Mouse (Mus musculus): ENCODE measurements around the gene Gm19402. TPM values are rescaled to one million over a fixed set of nuclear protein-coding genes. Genes with fewer than 3 reads are reported as not detected.

Gm19402 gene
- polyA plus RNA-seq, 1 experiment: not detected

DNA sequence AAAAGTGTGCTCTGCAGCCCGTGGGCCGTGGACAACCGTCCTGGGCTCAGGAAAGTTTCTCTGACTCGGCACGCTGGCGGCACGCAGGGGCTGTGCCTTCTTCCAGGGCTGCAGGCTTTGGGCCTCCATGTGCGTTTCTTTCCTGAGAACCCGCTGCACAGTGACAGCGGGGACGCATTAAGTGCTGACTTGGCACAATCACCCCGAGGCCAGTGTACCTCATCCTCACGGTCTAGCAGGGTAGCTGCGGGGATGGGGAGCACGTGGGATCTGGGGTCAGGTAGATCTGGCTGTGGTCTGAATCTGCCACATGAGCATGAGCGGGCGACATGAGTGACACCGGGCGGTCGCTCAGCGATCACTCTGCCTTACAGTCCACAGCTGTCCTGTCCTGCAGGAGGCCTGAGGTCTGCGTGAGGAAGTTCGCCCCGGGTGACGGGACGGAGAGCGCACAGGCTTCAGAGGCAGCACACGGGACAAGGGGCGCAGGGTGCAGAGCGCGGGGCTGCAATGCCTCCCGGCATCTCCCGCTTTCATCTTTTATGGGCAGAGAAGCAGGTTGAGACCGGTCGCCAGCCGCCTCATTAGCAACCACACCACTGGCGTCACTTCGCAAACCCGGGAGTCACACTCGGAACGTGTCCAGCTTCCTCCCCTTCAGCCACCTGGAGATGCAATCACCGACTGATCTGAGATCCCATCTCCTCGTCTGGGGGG, 26.4 kb downstream of the Gm19402 start:
- Histone ChIP-seq H3K27ac (ENCODE audit: insufficient read depth, low read length) (no peak overlapping the region), H3K9me3 (replicated peaks; ENCODE audit: control insufficient read depth, insufficient read depth, low read length, poor library complexity, severe bottlenecking) (no peaks in the 10 kb centered on the region), H3K4me3 (ENCODE audit: low read depth, low read length) (peak overlapping the region; percentile 63), H3K27me3 (ENCODE audit: control insufficient read depth, insufficient read depth, low read length, poor library complexity, severe bottlenecking) (no peaks in the 10 kb centered on the region), H3K9ac (ENCODE audit: low read depth, poor library complexity, severe bottlenecking) (no peak overlapping the region), H3K4me1 (ENCODE audit: control insufficient read depth, insufficient read depth, low read length) (no peaks in the 10 kb centered on the region), H3K36me3 (ENCODE audit: control insufficient read depth, insufficient read depth, low read length, poor library complexity, severe bottlenecking) (no peaks in the 10 kb centered on the region)
- TF ChIP-seq EP300 (IDR thresholded peaks at IDR 0.05; ENCODE audit: insufficient read depth, low read depth, low read length) (no peak), POLR2A (IDR thresholded peaks at IDR 0.05; ENCODE audit: insufficient read depth, low read length) (no peak), CTCF (IDR thresholded peaks at IDR 0.05; ENCODE audit: low read depth, low read length) (no peak)

DNA sequence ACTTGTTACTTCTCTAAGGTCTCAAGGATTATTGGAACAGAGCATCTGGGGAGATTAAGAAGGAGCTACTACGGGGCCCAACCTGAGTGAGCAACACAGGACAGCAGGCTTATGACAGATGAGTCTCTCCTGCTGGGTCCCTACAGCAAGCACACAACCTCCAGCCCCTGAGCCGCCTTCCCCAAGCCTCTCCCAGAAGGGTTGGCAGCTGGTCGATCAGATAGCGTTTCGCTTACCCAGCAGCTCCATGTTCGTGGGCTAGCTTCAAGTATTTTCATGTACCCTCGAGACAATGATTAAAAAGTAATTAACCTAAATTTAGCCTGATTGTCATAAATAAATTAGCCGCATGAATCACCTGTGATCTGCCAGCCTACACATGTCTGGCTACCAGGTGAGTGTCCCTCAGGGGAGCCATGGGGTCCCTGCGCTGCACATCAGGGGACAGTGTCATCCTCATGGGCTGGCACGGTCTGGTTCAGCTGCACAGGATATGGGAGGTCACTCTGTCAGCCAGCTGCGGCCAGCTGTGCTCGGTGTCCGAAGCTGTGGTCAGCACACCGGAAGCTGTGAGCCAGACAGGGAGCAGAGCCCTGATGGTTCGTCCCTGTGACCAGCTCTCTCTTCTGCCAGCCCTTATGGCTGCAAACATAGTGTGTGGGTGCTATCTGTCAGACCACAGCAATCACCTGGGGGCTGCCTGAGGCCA, 32.1 kb downstream of the Gm19402 start:
- no peaks in the 10 kb centered on the region for H3K36me3 ChIP-seq (ENCODE audit: control insufficient read depth, insufficient read depth, low read length, poor library complexity, severe bottlenecking)
- no peak overlapping the region for H3K4me3 ChIP-seq (ENCODE audit: low read depth, low read length)
- no peak overlapping the region for H3K9ac ChIP-seq (ENCODE audit: low read depth, poor library complexity, severe bottlenecking)
- no peak overlapping the region for H3K27ac ChIP-seq (ENCODE audit: insufficient read depth, low read length)
- no peaks in the 10 kb centered on the region for H3K9me3 ChIP-seq (replicated peaks; ENCODE audit: control insufficient read depth, insufficient read depth, low read length, poor library complexity, severe bottlenecking)
- H3K4me1 ChIP-seq (ENCODE audit: control insufficient read depth, insufficient read depth, low read length): no peaks in the 10 kb centered on the region
- TF ChIP-seq CTCF (IDR thresholded peaks at IDR 0.05; ENCODE audit: low read depth, low read length) (no peak), POLR2A (IDR thresholded peaks at IDR 0.05; ENCODE audit: insufficient read depth, low read length) (no peak), EP300 (IDR thresholded peaks at IDR 0.05; ENCODE audit: insufficient read depth, low read depth, low read length) (no peak)
- no peaks in the 10 kb centered on the region for H3K27me3 ChIP-seq (ENCODE audit: control insufficient read depth, insufficient read depth, low read length, poor library complexity, severe bottlenecking)

DNA sequence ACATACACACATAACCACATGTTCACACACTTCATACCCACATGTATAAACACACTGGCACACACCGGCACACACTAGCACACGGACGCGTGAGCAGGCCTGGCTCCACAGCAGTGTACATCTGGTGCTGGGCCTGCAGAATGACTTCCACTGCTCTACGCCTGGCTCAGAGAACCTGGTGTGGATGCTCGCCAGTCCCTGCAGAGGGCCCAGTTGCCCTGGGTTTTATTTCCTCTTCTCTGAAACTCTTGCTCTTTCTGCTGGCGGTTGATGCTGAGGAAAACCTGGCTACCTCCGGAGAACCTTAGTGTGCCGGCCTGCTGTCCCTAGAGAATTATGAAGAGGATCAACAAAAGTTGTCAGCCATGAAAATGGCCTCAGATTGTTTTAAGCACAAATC, 38.5 kb downstream of the Gm19402 start:
- H3K4me3 ChIP-seq (ENCODE audit: low read depth, low read length): no peak overlapping the region
- H3K9ac ChIP-seq (ENCODE audit: low read depth, poor library complexity, severe bottlenecking): no peak overlapping the region
- H3K27ac ChIP-seq (ENCODE audit: insufficient read depth, low read length): no peak overlapping the region
- no peaks in the 10 kb centered on the region for H3K27me3 ChIP-seq (ENCODE audit: control insufficient read depth, insufficient read depth, low read length, poor library complexity, severe bottlenecking)
- no peaks in the 10 kb centered on the region for H3K36me3 ChIP-seq (ENCODE audit: control insufficient read depth, insufficient read depth, low read length, poor library complexity, severe bottlenecking)
- no peaks in the 10 kb centered on the region for H3K9me3 ChIP-seq (replicated peaks; ENCODE audit: control insufficient read depth, insufficient read depth, low read length, poor library complexity, severe bottlenecking)
- TF ChIP-seq EP300 (IDR thresholded peaks at IDR 0.05; ENCODE audit: insufficient read depth, low read depth, low read length) (no peak), POLR2A (IDR thresholded peaks at IDR 0.05; ENCODE audit: insufficient read depth, low read length) (no peak), CTCF (IDR thresholded peaks at IDR 0.05; ENCODE audit: low read depth, low read length) (no peak)
- H3K4me1 ChIP-seq (ENCODE audit: control insufficient read depth, insufficient read depth, low read length): peaks cover 8% of the 10 kb centered on the region

DNA sequence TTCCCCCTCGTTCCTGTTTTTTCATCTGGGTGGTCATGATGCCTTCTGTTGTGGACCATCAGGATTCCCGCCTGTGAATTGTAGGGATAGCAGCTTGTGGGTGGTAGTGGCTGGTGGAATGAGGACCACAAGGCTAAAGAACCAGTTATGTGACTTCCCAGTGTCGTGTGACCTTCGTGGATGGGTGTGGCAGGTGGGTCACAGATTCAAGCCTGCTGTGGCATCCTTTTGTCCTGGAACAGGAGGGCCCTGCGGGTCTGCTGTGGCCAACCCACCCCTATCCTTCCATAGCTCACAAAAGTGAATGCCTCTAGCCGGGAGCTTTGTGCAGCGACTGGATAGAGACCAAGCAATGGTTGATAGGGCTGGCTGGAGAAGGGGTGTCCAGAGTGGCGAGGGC, 42.7 kb downstream of the Gm19402 start:
- H3K4me1 ChIP-seq (ENCODE audit: control insufficient read depth, insufficient read depth, low read length): peaks cover 8% of the 10 kb centered on the region
- H3K36me3 ChIP-seq (ENCODE audit: control insufficient read depth, insufficient read depth, low read length, poor library complexity, severe bottlenecking): peaks cover 9% of the 10 kb centered on the region; the same call in 1 of the 2 replicates
- no peak overlapping the region for H3K27ac ChIP-seq (ENCODE audit: insufficient read depth, low read length)
- no peak for TF ChIP-seq POLR2A (IDR thresholded peaks at IDR 0.05; ENCODE audit: insufficient read depth, low read length)
- TF ChIP-seq CTCF (IDR thresholded peaks at IDR 0.05; ENCODE audit: low read depth, low read length): no peak
- TF ChIP-seq EP300 (IDR thresholded peaks at IDR 0.05; ENCODE audit: insufficient read depth, low read depth, low read length): 0 out of 2 replicates have a peak, but pooled peaks have one; percentile 59
- H3K9me3 ChIP-seq (replicated peaks; ENCODE audit: control insufficient read depth, insufficient read depth, low read length, poor library complexity, severe bottlenecking): no peaks in the 10 kb centered on the region
- H3K27me3 ChIP-seq (ENCODE audit: control insufficient read depth, insufficient read depth, low read length, poor library complexity, severe bottlenecking): no peaks in the 10 kb centered on the region
- no peak overlapping the region for H3K4me3 ChIP-seq (ENCODE audit: low read depth, low read length)
- H3K9ac ChIP-seq (ENCODE audit: low read depth, poor library complexity, severe bottlenecking): no peak overlapping the region

DNA sequence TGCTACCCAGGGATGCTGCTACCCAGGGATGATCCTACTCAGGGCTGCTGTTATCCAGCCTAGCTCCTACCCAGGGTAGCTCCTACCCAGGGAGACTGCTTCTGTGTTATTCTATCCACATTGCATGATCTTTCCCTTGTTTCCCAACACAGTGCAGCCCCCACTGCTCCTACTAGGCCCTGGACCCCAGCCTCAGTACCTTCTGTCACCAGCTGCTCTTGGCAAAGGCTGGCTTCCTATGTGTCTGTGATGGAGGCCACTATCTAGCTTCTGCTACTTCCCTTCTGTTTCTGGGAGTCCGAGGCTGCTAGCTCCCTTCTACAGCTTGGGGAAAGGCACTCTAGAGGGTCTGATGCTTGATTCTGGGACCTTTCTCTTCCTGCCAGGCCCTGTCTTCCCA, 43.1 kb downstream of the Gm19402 start:
- no peak overlapping the region for H3K9ac ChIP-seq (ENCODE audit: low read depth, poor library complexity, severe bottlenecking)
- TF ChIP-seq POLR2A (IDR thresholded peaks at IDR 0.05; ENCODE audit: insufficient read depth, low read length) (no peak), EP300 (IDR thresholded peaks at IDR 0.05; ENCODE audit: insufficient read depth, low read depth, low read length) (no peak), CTCF (IDR thresholded peaks at IDR 0.05; ENCODE audit: low read depth, low read length) (no peak)
- no peaks in the 10 kb centered on the region for H3K27me3 ChIP-seq (ENCODE audit: control insufficient read depth, insufficient read depth, low read length, poor library complexity, severe bottlenecking)

DNA sequence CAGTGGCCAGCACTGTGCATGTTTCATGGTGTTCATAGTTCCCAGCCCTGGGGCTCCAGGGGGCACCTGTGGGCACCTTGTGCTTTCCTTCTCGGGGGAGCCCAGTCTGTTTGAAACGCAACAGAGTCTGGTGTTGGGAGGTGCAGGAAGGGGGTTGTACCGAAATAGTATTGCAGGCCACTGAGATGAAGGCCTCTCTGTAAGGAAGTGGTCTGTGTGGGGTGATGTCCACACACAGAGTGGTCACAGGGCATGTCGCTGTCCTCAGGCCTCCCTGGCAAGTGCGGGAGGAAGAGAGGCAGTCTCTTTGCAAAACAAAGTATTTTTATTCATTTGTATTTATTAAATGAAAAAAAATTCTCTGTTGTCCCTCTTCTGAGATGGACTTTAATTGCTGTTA, 45.0 kb downstream of the Gm19402 start:
- H3K9me3 ChIP-seq (replicated peaks; ENCODE audit: control insufficient read depth, insufficient read depth, low read length, poor library complexity, severe bottlenecking): no peaks in the 10 kb centered on the region
- H3K27ac ChIP-seq (ENCODE audit: insufficient read depth, low read length): no peak overlapping the region
- H3K27me3 ChIP-seq (ENCODE audit: control insufficient read depth, insufficient read depth, low read length, poor library complexity, severe bottlenecking): no peaks in the 10 kb centered on the region
- H3K4me1 ChIP-seq (ENCODE audit: control insufficient read depth, insufficient read depth, low read length): peaks cover 4% of the 10 kb centered on the region
- peaks cover 18% of the 10 kb centered on the region for H3K36me3 ChIP-seq (ENCODE audit: control insufficient read depth, insufficient read depth, low read length, poor library complexity, severe bottlenecking)
- TF ChIP-seq CTCF (IDR thresholded peaks at IDR 0.05; ENCODE audit: low read depth, low read length) (no peak), POLR2A (IDR thresholded peaks at IDR 0.05; ENCODE audit: insufficient read depth, low read length) (no peak)
- no peak overlapping the region for H3K9ac ChIP-seq (ENCODE audit: low read depth, poor library complexity, severe bottlenecking)
- no peak overlapping the region for H3K4me3 ChIP-seq (ENCODE audit: low read depth, low read length)

More for the DNA sequence above, 43.1 kb downstream of the Gm19402 start:
- H3K27ac ChIP-seq (ENCODE audit: insufficient read depth, low read length): no peak overlapping the region
- H3K36me3 ChIP-seq (ENCODE audit: control insufficient read depth, insufficient read depth, low read length, poor library complexity, severe bottlenecking): peaks cover 11% of the 10 kb centered on the region; the same call in 1 of the 2 replicates
- peaks cover 8% of the 10 kb centered on the region for H3K4me1 ChIP-seq (ENCODE audit: control insufficient read depth, insufficient read depth, low read length)
- H3K9me3 ChIP-seq (replicated peaks; ENCODE audit: control insufficient read depth, insufficient read depth, low read length, poor library complexity, severe bottlenecking): no peaks in the 10 kb centered on the region
- H3K4me3 ChIP-seq (ENCODE audit: low read depth, low read length): no peak overlapping the region

Data from ES-Bruce4 (cell line).